Mouse (Mus musculus): ENCODE data around the gene Dock3.

Gene Dock3

GRCm38 (mm10) chr9:106889321-106889720 is 342.4 kb downstream of the Dock3 start:
- CTCF ChIA-PET, result no interaction called here

DNA sequence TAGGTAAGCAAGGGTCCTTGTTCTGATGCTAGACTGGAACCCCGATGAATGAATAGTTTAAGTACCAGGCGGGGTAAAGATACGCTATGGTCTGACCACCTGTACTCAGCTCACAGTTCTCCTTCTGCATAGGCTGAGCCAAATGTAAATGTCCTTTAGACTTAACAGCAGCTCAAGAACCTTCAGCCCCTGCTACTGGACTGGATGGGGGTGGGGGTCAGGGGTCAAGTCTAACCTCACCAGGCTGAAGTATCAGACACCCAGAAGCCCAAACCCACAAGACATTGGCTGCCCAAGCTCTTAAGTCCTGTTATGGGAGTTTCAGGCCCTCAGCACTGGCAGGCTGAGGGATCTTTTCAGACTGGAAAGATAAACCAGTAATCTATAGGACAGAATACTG is 343.4 kb downstream of the Dock3 start:
- CTCF ChIA-PET, result no interaction called here

DNA sequence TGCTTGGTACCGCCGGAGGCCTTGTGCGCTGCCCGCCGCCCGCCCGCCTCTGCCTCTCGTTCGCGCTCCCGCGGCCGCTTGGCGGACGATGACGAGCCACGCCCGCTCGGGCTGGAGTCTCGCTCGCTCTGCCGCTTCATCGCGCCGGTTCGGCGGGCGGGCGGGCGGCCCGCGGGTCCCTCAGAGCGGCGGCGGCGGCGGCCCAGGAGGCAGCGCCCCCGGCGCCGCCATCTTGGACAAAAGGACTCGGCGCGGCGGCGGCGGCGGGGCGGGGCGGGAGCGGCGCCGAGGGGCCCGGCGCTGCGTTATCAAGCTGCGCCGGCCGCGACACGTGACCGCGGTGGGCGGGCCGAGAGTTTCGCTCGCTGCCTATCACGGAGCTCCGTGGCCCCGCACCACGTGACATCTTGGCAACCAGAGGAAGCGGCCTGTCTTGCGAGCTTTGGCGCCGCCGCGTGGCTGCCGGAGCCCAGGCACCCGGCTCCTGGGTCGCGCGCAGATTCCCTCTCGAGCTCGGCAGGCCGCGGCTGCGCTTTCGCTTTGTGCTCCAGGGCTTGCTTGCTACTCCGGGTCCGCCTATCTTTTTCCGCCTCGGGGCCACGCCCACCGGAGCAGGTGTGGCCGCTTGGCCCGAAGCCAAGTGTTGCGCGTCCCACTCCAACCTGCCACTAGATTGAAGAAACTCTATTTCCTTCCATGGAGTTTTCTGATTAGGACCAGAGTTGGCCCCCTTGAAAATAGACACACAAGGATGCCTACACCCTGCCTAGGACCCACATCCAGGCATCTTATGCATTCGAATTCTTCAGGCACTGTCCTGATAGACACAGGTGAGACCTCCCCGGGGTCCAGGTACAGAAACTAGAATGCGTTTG is 344.6 kb downstream of the Dock3 start, which contains the start of gene Rbm15b:
Rbm15b (minus strand) TSS at position 601 of the 875 bp plus-strand sequence.
- CTCF ChIA-PET, result interaction anchor here (0.7 kb wide), 1 partner anchor 199 kb away, joined by 3 read pairs; no protein-coding TSS in a partner anchor

DNA sequence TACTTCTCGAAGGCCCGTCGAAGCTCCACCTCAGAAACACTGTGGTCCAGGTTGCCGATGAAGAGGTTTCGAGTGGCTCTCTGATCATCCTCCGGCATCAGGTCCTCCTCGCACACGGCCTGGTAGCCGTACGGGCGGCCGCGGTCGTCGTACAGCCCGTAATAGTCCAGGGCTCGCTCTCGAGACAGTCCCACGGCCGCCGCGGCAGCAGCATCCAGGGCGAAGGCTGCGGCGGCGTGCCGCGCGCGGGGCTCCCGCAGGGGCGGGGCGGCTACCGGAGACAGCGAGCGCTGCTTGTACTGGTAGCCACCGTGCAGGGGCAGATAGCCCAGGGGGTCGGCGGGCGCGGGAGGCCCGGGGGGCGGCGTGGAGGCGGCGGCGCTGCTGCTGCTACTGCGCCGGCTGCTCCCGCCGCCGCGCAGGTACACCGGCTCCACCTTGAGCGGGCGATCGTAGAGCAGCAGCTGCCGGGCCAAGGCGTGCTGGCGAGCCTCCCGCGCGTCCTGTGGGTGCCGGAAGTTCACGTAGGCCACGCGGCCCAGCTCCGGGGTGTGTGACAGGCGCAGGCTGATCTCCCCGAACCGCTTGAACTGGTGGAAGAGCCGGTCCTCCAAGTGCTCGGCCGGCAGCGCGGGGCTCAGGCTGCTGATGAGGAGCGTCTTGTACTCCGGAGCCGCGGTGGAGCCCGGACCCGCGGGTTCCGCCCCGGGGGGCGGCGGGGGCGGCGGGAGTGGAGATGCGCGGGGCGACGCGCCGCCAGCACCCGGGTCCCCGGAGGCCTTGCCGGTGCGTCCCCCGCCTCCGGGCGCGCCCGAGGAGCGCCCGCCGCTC is 345.6 kb downstream of the Dock3 start:
- CTCF ChIA-PET, result no interaction called here

DNA sequence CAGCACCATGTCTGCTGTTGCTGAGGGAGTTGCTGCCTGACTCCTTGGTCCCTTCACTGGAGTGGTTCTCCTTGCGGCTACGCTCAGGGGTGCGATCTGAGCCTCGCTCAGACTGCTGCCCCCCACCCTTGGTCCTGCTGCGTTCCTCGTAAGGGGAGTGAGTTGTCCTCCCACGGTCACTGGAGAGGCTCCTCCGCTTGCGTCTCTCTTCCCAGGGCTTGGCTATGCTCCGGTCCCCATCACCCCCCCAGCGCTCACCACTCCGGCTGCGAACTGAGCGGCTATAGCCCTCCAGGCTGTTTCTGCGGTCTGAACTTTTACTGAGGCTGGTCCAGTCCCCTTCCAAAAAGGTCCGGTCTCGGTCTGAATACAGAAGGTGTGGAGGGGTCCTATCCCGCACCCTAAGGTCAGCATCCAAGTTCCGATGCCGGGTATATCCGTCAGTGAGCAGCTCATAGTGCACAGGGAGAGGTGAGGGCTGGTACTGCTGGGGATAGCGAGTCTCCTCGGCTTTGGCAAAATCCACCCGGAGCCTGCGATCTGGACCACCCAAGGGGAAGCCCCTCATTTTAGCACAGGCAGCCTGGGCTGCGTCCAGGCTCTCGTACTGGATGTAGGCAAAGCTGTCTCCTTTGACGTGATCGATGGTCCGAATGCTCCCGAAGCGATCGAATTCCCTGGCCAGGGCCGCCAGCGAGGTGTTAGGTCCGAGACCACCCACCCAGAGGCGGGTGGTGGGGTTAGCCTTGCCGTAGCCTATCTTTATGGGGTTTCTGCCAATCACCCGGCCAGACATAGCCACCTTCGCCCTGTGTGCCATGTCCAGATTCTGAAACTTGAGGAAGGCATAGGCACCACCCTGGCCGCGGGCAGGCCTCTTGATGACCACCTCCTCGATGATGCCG is 346.5 kb downstream of the Dock3 start:
- CTCF ChIA-PET, result no interaction called here

GRCm38 (mm10) chr9:106884306-106884705 is 347.4 kb downstream of the Dock3 start:
- CTCF ChIA-PET, result no interaction called here

DNA sequence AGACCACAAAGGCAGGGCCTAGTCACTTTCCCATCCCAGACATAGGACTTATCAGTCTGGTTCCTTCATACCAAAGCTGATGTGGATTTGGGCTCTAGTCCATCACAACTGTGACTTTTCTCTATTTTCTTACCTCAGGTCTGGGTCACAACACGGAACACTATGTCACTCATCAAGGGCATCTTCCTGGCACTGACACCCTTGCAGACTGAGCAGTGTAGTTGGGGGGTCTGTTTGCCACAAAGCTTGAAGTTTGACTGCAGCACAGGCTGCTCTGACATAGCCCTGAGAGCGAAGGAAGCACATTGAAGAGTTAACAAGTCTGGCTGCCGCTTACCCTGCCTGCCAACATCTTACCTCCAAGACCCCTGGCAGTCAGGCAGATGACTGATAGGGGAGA is 348.6 kb downstream of the Dock3 start:
- CTCF ChIA-PET, result no interaction called here

DNA sequence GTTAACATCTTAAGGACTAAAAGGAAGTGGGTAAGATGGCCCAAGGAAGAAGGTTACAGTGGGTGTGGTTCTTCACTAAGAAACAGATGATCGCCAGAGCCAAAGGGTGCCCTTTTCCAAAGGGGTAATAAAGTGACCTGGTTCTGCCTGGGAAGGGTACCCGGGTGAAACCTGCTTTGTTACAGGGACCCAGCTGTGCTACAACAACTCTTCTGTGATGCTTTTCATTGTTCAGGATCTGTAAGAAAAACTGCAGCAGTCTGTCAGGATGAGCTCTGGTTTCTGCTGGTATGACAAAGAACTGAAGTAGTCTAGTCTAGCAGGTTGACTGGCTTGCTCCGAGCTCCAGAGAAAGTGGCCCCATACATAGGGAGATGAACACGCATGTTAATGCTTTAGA is 349.5 kb downstream of the Dock3 start:
- CTCF ChIA-PET, result no interaction called here

DNA sequence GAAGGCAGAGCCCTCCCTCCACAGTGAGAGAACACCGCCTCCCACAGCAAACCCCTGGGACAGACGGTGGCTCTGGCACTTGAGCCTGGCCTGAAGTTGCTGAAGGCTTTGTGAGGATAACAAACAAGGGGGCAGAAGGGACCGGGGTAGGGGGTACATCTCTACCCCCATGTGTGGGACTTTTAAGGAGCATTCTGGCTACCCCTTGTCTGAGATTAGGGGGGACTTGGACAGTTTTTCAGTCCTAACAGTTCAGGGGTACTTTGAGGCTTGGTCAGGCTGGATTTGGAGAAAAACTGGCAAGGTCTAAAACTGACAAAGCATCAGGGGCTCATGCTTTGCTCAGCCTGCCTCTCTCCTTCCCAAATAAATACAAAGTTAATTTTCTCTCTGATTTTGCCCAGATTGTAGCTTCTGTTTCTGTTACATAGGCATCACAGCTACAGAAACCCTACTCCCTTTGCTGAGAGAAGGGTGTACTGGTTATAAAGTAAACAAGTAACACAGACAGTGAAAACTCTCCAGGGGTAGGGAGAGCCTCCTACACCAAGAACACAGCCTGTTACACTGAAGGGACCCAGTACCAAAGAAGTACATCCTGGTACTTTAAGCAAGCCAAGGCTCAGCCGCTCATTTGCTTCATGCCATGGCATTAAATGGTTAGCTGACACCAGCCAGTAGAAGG is 350.5 kb downstream of the Dock3 start:
- CTCF ChIA-PET, result no interaction called here

DNA sequence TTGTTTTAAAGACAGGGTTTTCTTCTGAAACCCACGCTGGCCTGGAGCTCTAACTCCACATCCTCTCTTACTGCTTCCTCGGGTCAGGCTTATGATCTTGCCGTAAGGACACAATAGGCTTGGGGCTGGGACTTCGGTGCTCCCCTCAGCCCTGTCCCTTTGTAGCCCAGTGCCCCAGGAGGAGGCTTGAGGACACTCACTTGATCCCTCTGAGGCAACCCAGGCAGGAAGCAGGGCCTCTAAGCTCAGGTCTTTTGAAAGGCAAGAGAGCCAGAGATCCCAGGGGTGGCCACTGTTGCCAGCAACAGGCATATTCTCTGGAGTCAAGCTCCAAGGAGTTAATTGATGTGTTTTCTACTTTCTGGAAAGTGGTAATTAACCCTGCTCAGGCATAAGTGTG is 352.2 kb downstream of the Dock3 start:
- CTCF ChIA-PET, result no interaction called here

DNA sequence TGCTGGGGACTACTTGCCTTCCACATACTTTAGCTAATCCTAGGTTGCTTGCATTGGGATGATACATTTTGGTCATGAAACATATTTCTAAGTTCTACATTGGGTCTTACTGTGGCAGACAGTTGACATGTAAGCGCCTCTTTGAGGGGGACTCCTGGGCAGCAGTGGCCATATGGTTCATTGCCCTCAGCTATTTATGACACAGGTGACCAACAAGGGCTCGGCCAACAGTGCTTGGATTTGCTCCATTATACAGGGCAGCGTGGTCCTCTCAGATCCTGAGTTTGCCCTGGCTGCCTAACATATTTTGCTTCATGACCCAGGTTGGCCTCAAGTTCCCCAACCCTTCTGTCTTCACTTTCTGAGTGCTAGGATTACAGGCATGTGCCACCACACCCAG is 355.0 kb downstream of the Dock3 start:
- CTCF ChIA-PET, result no interaction called here

GRCm38 (mm10) chr9:106874216-106874615 is 357.5 kb downstream of the Dock3 start:
- CTCF ChIA-PET, result interaction anchor here (0.6 kb wide), 1 partner anchor 19 kb away, joined by 11 read pairs; no protein-coding TSS in a partner anchor

GRCm38 (mm10) chr9:106858036-106858435 is 373.7 kb downstream of the Dock3 start:
- CTCF ChIA-PET, result no interaction called here

DNA sequence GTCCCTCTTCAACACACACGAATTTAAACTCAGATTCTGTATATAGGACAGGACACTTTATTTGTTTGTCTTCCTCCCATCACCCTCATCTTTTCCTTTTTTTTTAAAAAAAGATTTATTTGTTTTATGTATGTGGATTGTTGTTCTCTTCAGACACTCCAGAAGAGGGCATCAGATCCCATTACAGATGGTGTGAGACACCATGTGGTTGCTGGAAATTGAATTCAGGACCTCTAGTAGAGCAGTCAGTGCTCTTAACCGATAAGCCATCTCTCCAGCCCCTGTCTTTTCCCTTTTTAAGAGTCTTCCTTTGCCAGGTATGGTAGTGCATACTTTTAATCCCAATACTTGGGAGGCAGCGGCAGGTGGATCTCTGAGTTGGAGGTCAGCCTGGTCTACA is 375.0 kb downstream of the Dock3 start:
- CTCF ChIA-PET, result interaction anchor here (0.7 kb wide), 1 partner anchor 36 kb away, joined by 3 read pairs; no protein-coding TSS in a partner anchor

All from spleen, embryonic (tissue).